Comparison of ENCODE assay signal across 8 mouse cellular contexts in genomic region chr6:125145479-125145951, GRCm38 (mm10). TPM values are rescaled to one million over a fixed set of nuclear protein-coding genes. Genes with fewer than 3 reads are reported as not detected.
DNase-seq lines count a peak whose midpoint lies in the region; ATAC-seq lines count a peak whose summit lies in the region.

No protein-coding gene starts in this region.

- peaks cover 55% of the 10 kb centered on the region for H3K79me2 ChIP-seq in macrophage (ENCODE audit: inconsistent target)

- 1% methylated on average over 34 of the region's 35 CpGs for WGBS in kidney, embryonic 16.5 days
- WGBS in embryonic facial prominence, embryonic 12.5 days, result 2% methylated on average over 35 of the region's 35 CpGs
- 1% methylated on average over 34 of the region's 35 CpGs for WGBS in hindbrain, embryonic 15.5 days
- WGBS in macrophage (ENCODE audit: missing documents), result 2% methylated on average over 33 of the region's 35 CpGs

- H3K4me2 ChIP-seq in kidney, embryonic 16.5 days (replicated peaks; ENCODE audit: low read depth, low read length), result peak overlapping the region; percentile 79
- peak overlapping the region; percentile 93 for H3K4me2 ChIP-seq in embryonic facial prominence, embryonic 12.5 days (replicated peaks)
- H3K4me2 ChIP-seq in hindbrain, embryonic 15.5 days, result peak overlapping the region; percentile 75

- H3K27me3 ChIP-seq in kidney, embryonic 16.5 days (ENCODE audit: insufficient read depth, low read length), result no peaks in the 10 kb centered on the region
- H3K27me3 ChIP-seq in embryonic facial prominence, embryonic 12.5 days, result no peaks in the 10 kb centered on the region
- no peaks in the 10 kb centered on the region for H3K27me3 ChIP-seq in hindbrain, embryonic 15.5 days

- no peaks in the 10 kb centered on the region for H3K9me3 ChIP-seq in kidney, embryonic 16.5 days (ENCODE audit: low read length)
- no peaks in the 10 kb centered on the region for H3K9me3 ChIP-seq in embryonic facial prominence, embryonic 12.5 days
- no peaks in the 10 kb centered on the region for H3K9me3 ChIP-seq in hindbrain, embryonic 15.5 days

- DNase-seq in kidney, adult 18-20 months, result no peak
- peak; percentile 25 for DNase-seq in T-cell, adult 2 months (ENCODE audit: low spot score)
- DNase-seq in ovary, adult 18-20 months (ENCODE audit: low spot score), result no peak
- no peak for DNase-seq in kidney, postnatal 10 days

- H3K4me3 ChIP-seq in kidney, embryonic 16.5 days (ENCODE audit: low read length), result peak overlapping the region; percentile 68
- peak overlapping the region; percentile 74 for H3K4me3 ChIP-seq in embryonic facial prominence, embryonic 12.5 days
- peak overlapping the region; percentile 86 for H3K4me3 ChIP-seq in hindbrain, embryonic 15.5 days
- H3K4me3 ChIP-seq in macrophage (ENCODE audit: inconsistent target), result peak overlapping the region; percentile 51

- ATAC-seq in kidney, embryonic 16.5 days (ENCODE audit: low FRiP score, low TSS enrichment), result peak; percentile 66
- ATAC-seq in embryonic facial prominence, embryonic 12.5 days (ENCODE audit: insufficient number of reproducible peaks, insufficient read depth, low FRiP score, low TSS enrichment), result peak; percentile 59
- peak; percentile 72 for ATAC-seq in hindbrain, embryonic 15.5 days (ENCODE audit: low FRiP score, low read depth)

- H3K36me3 ChIP-seq in kidney, embryonic 16.5 days (ENCODE audit: insufficient read depth, low read length), result peaks cover 31% of the 10 kb centered on the region
- H3K36me3 ChIP-seq in embryonic facial prominence, embryonic 12.5 days, result peaks cover 40% of the 10 kb centered on the region
- peaks cover 30% of the 10 kb centered on the region for H3K36me3 ChIP-seq in hindbrain, embryonic 15.5 days
- peaks cover 19% of the 10 kb centered on the region; the same call in 1 of the 2 replicates for H3K36me3 ChIP-seq in macrophage (ENCODE audit: inconsistent target)

- peak overlapping the region; percentile 83 for H3K27ac ChIP-seq in kidney, embryonic 16.5 days (ENCODE audit: low read length)
- peak overlapping the region; percentile 93 for H3K27ac ChIP-seq in embryonic facial prominence, embryonic 12.5 days
- H3K27ac ChIP-seq in hindbrain, embryonic 15.5 days (replicated peaks), result peak overlapping the region; percentile 90
- H3K27ac ChIP-seq in macrophage, result peak overlapping the region; percentile 82; the same call in 1 of the 2 replicates

- peaks cover 56% of the 10 kb centered on the region for H3K4me1 ChIP-seq in kidney, embryonic 16.5 days (ENCODE audit: insufficient read depth, low read length)
- peaks cover 34% of the 10 kb centered on the region for H3K4me1 ChIP-seq in embryonic facial prominence, embryonic 12.5 days
- H3K4me1 ChIP-seq in hindbrain, embryonic 15.5 days (replicated peaks), result peaks cover 52% of the 10 kb centered on the region

- peak overlapping the region; percentile 77 for H3K9ac ChIP-seq in kidney, embryonic 16.5 days (replicated peaks; ENCODE audit: low read length)
- H3K9ac ChIP-seq in embryonic facial prominence, embryonic 12.5 days, result peak overlapping the region; percentile 88
- peak overlapping the region; percentile 92 for H3K9ac ChIP-seq in hindbrain, embryonic 15.5 days

RNA-seq across cellular contexts. Expression of gene Iffo1, which starts 0.5 kb away (rescaled TPM):
- 7.9 and 8.7 TPM in 2 replicates for polyA plus RNA-seq in kidney, embryonic 16.5 days (2015; fragmentation: Nextera tagmentation; extraction: Ambion mirVana)
- 19.1 and 24.0 TPM in 2 replicates for polyA plus RNA-seq in embryonic facial prominence, embryonic 12.5 days (2016; fragmentation: Nextera tagmentation; extraction: Ambion mirVana)
- polyA plus RNA-seq in hindbrain, embryonic 15.5 days (2015; fragmentation: Nextera tagmentation; extraction: Ambion mirVana), result 22.1 and 23.7 TPM in 2 replicates
- total RNA-seq in macrophage (2018; cell fraction: chromatin; rRNA removed), result 100 to 1,000 TPM in 16 of 26 experiments, 10 to 100 TPM in 10; 28.7 to 216 (median 130) TPM
- 10 to 100 TPM in 21 of 26 experiments, 1 to 10 TPM in 5; 5.2 to 23.5 (median 15.3) TPM for total RNA-seq in macrophage (2018; cell fraction: cytosol; rRNA removed)
- 100 to 1,000 TPM in 6 of 26 experiments, 10 to 100 TPM in 20; 19.8 to 149 (median 68.8) TPM for total RNA-seq in macrophage (2018; cell fraction: nucleus; rRNA removed)
- 14.3 to 29.7 TPM (median 18.2 TPM) in 3 replicates for polyA plus RNA-seq in macrophage (2018)

RNA-seq across cellular contexts. Expression of gene Nop2, which starts 13.8 kb away (rescaled TPM):
- 68.6 and 69.3 TPM in 2 replicates for polyA plus RNA-seq in kidney, embryonic 16.5 days (2015; fragmentation: Nextera tagmentation; extraction: Ambion mirVana)
- polyA plus RNA-seq in embryonic facial prominence, embryonic 12.5 days (2016; fragmentation: Nextera tagmentation; extraction: Ambion mirVana), result 68.0 and 70.1 TPM in 2 replicates
- 47.7 and 49.7 TPM in 2 replicates for polyA plus RNA-seq in hindbrain, embryonic 15.5 days (2015; fragmentation: Nextera tagmentation; extraction: Ambion mirVana)
- 10 to 100 TPM; 13.1 to 74.0 (median 27.4) TPM for total RNA-seq in macrophage (2018; cell fraction: chromatin; rRNA removed)
- 10 to 100 TPM; 10.6 to 23.4 (median 18.6) TPM for total RNA-seq in macrophage (2018; cell fraction: cytosol; rRNA removed)
- 10 to 100 TPM; 10.7 to 60.1 (median 18.4) TPM for total RNA-seq in macrophage (2018; cell fraction: nucleus; rRNA removed)
- polyA plus RNA-seq in macrophage (2018), result 15.3 to 47.0 TPM (median 23.8 TPM) in 3 replicates

RNA-seq across cellular contexts. Expression of gene Gapdh, which starts 20.8 kb away (rescaled TPM):
- 2,036 and 2,102 TPM in 2 replicates for polyA plus RNA-seq in kidney, embryonic 16.5 days (2015; fragmentation: Nextera tagmentation; extraction: Ambion mirVana)
- 1,846 and 1,855 TPM in 2 replicates for polyA plus RNA-seq in embryonic facial prominence, embryonic 12.5 days (2016; fragmentation: Nextera tagmentation; extraction: Ambion mirVana)
- polyA plus RNA-seq in hindbrain, embryonic 15.5 days (2015; fragmentation: Nextera tagmentation; extraction: Ambion mirVana), result 1,531 and 1,630 TPM in 2 replicates
- 100 to 1,000 TPM in 11 of 26 experiments, 10 to 100 TPM in 15; 34.0 to 280 (median 71.8) TPM for total RNA-seq in macrophage (2018; cell fraction: chromatin; rRNA removed)
- 1,000 to 10,000 TPM in 24 of 26 experiments, 100 to 1,000 TPM in 2; 974 to 1,591 (median 1,191) TPM for total RNA-seq in macrophage (2018; cell fraction: cytosol; rRNA removed)
- total RNA-seq in macrophage (2018; cell fraction: nucleus; rRNA removed), result 100 to 1,000 TPM; 129 to 513 (median 255) TPM
- polyA plus RNA-seq in macrophage (2018), result 1,249 to 2,484 TPM (median 2,323 TPM) in 3 replicates

RNA-seq across cellular contexts. Expression of gene Ncapd2, which starts 46.0 kb away (rescaled TPM):
- polyA plus RNA-seq in kidney, embryonic 16.5 days (2015; fragmentation: Nextera tagmentation; extraction: Ambion mirVana), result 151 and 163 TPM in 2 replicates
- 186 and 191 TPM in 2 replicates for polyA plus RNA-seq in embryonic facial prominence, embryonic 12.5 days (2016; fragmentation: Nextera tagmentation; extraction: Ambion mirVana)
- 51.3 and 57.1 TPM in 2 replicates for polyA plus RNA-seq in hindbrain, embryonic 15.5 days (2015; fragmentation: Nextera tagmentation; extraction: Ambion mirVana)
- total RNA-seq in macrophage (2018; cell fraction: chromatin; rRNA removed), result 10 to 100 TPM in 21 of 26 experiments, 1 to 10 TPM in 5; 2.6 to 80.6 (median 23.9) TPM
- total RNA-seq in macrophage (2018; cell fraction: cytosol; rRNA removed), result 1 to 10 TPM; 2.7 to 8.8 (median 5.2) TPM
- 10 to 100 TPM in 15 of 26 experiments, 1 to 10 TPM in 11; 1.8 to 73.8 (median 10.6) TPM for total RNA-seq in macrophage (2018; cell fraction: nucleus; rRNA removed)
- 6.0 to 12.7 TPM (median 10.3 TPM) in 3 replicates for polyA plus RNA-seq in macrophage (2018)

RNA-seq across cellular contexts. Expression of gene Mrpl51, which starts 46.1 kb away (rescaled TPM):
- 213 and 228 TPM in 2 replicates for polyA plus RNA-seq in kidney, embryonic 16.5 days (2015; fragmentation: Nextera tagmentation; extraction: Ambion mirVana)
- polyA plus RNA-seq in embryonic facial prominence, embryonic 12.5 days (2016; fragmentation: Nextera tagmentation; extraction: Ambion mirVana), result 191 and 206 TPM in 2 replicates
- 148 and 150 TPM in 2 replicates for polyA plus RNA-seq in hindbrain, embryonic 15.5 days (2015; fragmentation: Nextera tagmentation; extraction: Ambion mirVana)
- total RNA-seq in macrophage (2018; cell fraction: chromatin; rRNA removed), result 10 to 100 TPM in 14 of 26 experiments, 1 to 10 TPM in 12; 1.7 to 27.3 (median 11.0) TPM
- 10 to 100 TPM; 29.0 to 60.7 (median 46.8) TPM for total RNA-seq in macrophage (2018; cell fraction: cytosol; rRNA removed)
- 10 to 100 TPM in 18 of 26 experiments, 1 to 10 TPM in 8; 3.9 to 26.7 (median 15.3) TPM for total RNA-seq in macrophage (2018; cell fraction: nucleus; rRNA removed)
- 32.5 to 47.9 TPM (median 40.8 TPM) in 3 replicates for polyA plus RNA-seq in macrophage (2018)
